Mouse (Mus musculus): ENCODE results near the gene Gm3543. TPM values are rescaled to one million over a fixed set of nuclear protein-coding genes. Genes with fewer than 3 reads are reported as not detected.
"Not testable (repeated sequence)": the region's sequence is repeated elsewhere in the genome, so short reads cannot be mapped to it uniquely, and the experiment has no call there.

Gene Gm3543
- polyA plus RNA-seq (2014; fragmentation: Nextera tagmentation; extraction: Ambion mirVana): not detected in 2 replicates

- ATAC-seq (ENCODE audit: low read depth); H3K9me3 ChIP-seq (ENCODE audit: control insufficient read depth, low read length); H3K4me3 ChIP-seq (ENCODE audit: low read depth, low read length); H3K4me2 ChIP-seq (ENCODE audit: low read depth, low read length); H3K4me1 ChIP-seq (ENCODE audit: control insufficient read depth, insufficient read depth, low read length); DNase-seq (ENCODE audit: low spot score); H3K27me3 ChIP-seq (replicated peaks; ENCODE audit: control insufficient read depth, insufficient read depth, low read length); H3K27ac ChIP-seq (replicated peaks; ENCODE audit: low read depth, low read length); H3K9ac ChIP-seq (ENCODE audit: low read depth, low read length); H3K36me3 ChIP-seq (ENCODE audit: control insufficient read depth, insufficient read depth, low read length): not testable (repeated sequence)
- no CpG with 5 or more reads among the region's 1 CpGs for WGBS
Observed at GRCm38 (mm10) chr14:41983225-41983624, at the start of gene Gm3543. Gene Gm3543, minus strand, starts transcription at chr14:41983325.

DNA sequence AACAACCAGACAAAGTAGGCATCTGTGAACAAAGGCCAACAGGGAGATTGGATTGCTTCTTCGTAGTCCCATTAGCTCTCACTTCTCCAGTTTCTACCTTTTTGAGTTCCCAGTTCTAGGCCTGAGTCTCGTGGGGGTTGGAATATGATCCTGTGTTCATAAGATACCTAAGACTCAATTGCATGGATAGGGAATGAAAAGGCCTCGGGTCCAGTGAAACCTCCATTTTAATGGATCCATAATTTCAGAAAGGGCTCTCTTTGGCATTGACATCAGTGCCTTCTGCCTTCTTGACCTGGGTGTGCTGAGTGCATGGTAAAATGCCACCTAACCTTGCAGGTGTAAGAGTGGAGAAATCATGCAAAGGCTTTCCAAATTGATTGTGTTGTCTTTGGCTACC is 14.5 kb downstream of the Gm3543 start:
- H3K4me1 ChIP-seq (ENCODE audit: control insufficient read depth, insufficient read depth, low read length); DNase-seq (ENCODE audit: low spot score); H3K36me3 ChIP-seq (ENCODE audit: control insufficient read depth, insufficient read depth, low read length); H3K4me3 ChIP-seq (ENCODE audit: low read depth, low read length); H3K27ac ChIP-seq (replicated peaks; ENCODE audit: low read depth, low read length); H3K27me3 ChIP-seq (replicated peaks; ENCODE audit: control insufficient read depth, insufficient read depth, low read length); H3K9me3 ChIP-seq (ENCODE audit: control insufficient read depth, low read length); H3K9ac ChIP-seq (ENCODE audit: low read depth, low read length); H3K4me2 ChIP-seq (ENCODE audit: low read depth, low read length); ATAC-seq (ENCODE audit: low read depth): not testable (repeated sequence)
- WGBS: 67% methylated on average over 3 of the region's 3 CpGs

GRCm38 (mm10) chr14:41967827-41968226 is 15.3 kb downstream of the Gm3543 start, which contains the start of gene Gm6401:
Gene Gm6401, minus strand, starts transcription at chr14:41967927.
- ATAC-seq (ENCODE audit: low read depth): not testable (repeated sequence)
- 83% methylated on average over 1 of the region's 1 CpGs for WGBS

DNA sequence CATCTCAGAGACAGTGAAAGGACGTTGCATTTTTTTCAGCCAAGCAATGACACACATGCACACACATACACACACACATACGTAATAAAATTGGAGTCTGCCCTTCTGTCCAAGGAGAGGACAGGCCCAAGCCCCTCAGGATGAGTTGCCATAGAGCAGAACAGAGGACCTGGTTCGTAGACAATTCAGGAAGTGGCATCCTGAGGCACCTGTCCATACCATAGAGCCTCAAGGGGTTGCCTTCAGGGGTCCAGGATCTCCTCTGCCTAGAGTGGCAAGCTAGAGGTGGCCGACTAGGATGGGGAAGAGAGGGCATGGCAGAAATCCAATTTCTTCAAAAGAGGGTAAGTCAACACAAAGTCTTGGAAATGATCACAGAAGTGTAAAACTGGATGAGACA is 19.0 kb downstream of the Gm3543 start:
- H3K4me1 ChIP-seq (ENCODE audit: control insufficient read depth, insufficient read depth, low read length); H3K9me3 ChIP-seq (ENCODE audit: control insufficient read depth, low read length); DNase-seq (ENCODE audit: low spot score); H3K36me3 ChIP-seq (ENCODE audit: control insufficient read depth, insufficient read depth, low read length); H3K4me3 ChIP-seq (ENCODE audit: low read depth, low read length); H3K27me3 ChIP-seq (replicated peaks; ENCODE audit: control insufficient read depth, insufficient read depth, low read length); H3K4me2 ChIP-seq (ENCODE audit: low read depth, low read length); ATAC-seq (ENCODE audit: low read depth); H3K9ac ChIP-seq (ENCODE audit: low read depth, low read length); H3K27ac ChIP-seq (replicated peaks; ENCODE audit: low read depth, low read length): not testable (repeated sequence)
- WGBS: 65% methylated on average over 4 of the region's 4 CpGs

More at GRCm38 (mm10) chr14:41967827-41968226, 15.3 kb downstream of the Gm3543 start, which contains the start of gene Gm6401:
- H3K4me1 ChIP-seq (ENCODE audit: control insufficient read depth, insufficient read depth, low read length); H3K4me2 ChIP-seq (ENCODE audit: low read depth, low read length); H3K27ac ChIP-seq (replicated peaks; ENCODE audit: low read depth, low read length); H3K36me3 ChIP-seq (ENCODE audit: control insufficient read depth, insufficient read depth, low read length); DNase-seq (ENCODE audit: low spot score); H3K4me3 ChIP-seq (ENCODE audit: low read depth, low read length); H3K9ac ChIP-seq (ENCODE audit: low read depth, low read length); H3K9me3 ChIP-seq (ENCODE audit: control insufficient read depth, low read length); H3K27me3 ChIP-seq (replicated peaks; ENCODE audit: control insufficient read depth, insufficient read depth, low read length): not testable (repeated sequence)

GRCm38 (mm10) chr14:41943695-41944094 is 39.4 kb downstream of the Gm3543 start, which contains the start of gene 1700024B05Rik:
Gene 1700024B05Rik, plus strand, starts transcription at chr14:41943995.
- H3K27ac ChIP-seq (replicated peaks; ENCODE audit: low read depth, low read length); H3K4me2 ChIP-seq (ENCODE audit: low read depth, low read length); H3K27me3 ChIP-seq (replicated peaks; ENCODE audit: control insufficient read depth, insufficient read depth, low read length); DNase-seq (ENCODE audit: low spot score); H3K36me3 ChIP-seq (ENCODE audit: control insufficient read depth, insufficient read depth, low read length); H3K9me3 ChIP-seq (ENCODE audit: control insufficient read depth, low read length); H3K4me1 ChIP-seq (ENCODE audit: control insufficient read depth, insufficient read depth, low read length); H3K4me3 ChIP-seq (ENCODE audit: low read depth, low read length); ATAC-seq (ENCODE audit: low read depth); H3K9ac ChIP-seq (ENCODE audit: low read depth, low read length): not testable (repeated sequence)
- 100% methylated on average over 1 of the region's 2 CpGs for whole genome bisulfite sequencing

Other genes with a start within 250 kb of the Gm3543 start
- gene Gm7929, start 232.7 kb downstream of the Gm3543 start, polyA plus RNA-seq (2014; fragmentation: Nextera tagmentation; extraction: Ambion mirVana): not detected in 2 replicates
- gene Gm47189, start 210.9 kb downstream of the Gm3543 start, polyA plus RNA-seq (2014; fragmentation: Nextera tagmentation; extraction: Ambion mirVana): not detected in 2 replicates
- gene Gm7980, start 76.0 kb downstream of the Gm3543 start, polyA plus RNA-seq (2014; fragmentation: Nextera tagmentation; extraction: Ambion mirVana): not detected in 2 replicates
- not detected in 2 replicates for gene 1700049E17Rik1, start 58.4 kb downstream of the Gm3543 start, polyA plus RNA-seq (2014; fragmentation: Nextera tagmentation; extraction: Ambion mirVana)
- gene 1700024B05Rik, start 39.3 kb downstream of the Gm3543 start, polyA plus RNA-seq (2014; fragmentation: Nextera tagmentation; extraction: Ambion mirVana): not detected in 2 replicates
- not detected in 2 replicates for gene Gm6401, start 15.4 kb downstream of the Gm3543 start, polyA plus RNA-seq (2014; fragmentation: Nextera tagmentation; extraction: Ambion mirVana)
- not detected in 2 replicates for gene Gm7951, start 134.0 kb upstream of the Gm3543 start, polyA plus RNA-seq (2014; fragmentation: Nextera tagmentation; extraction: Ambion mirVana)
- gene Gm17027, start 179.3 kb upstream of the Gm3543 start, polyA plus RNA-seq (2014; fragmentation: Nextera tagmentation; extraction: Ambion mirVana): not detected in 2 replicates
- not detected in 2 replicates for gene Gm3573, start 207.5 kb upstream of the Gm3543 start, polyA plus RNA-seq (2014; fragmentation: Nextera tagmentation; extraction: Ambion mirVana)

Data from embryonic facial prominence, embryonic 14.5 days (tissue).